Mouse (Mus musculus) liver, postnatal 0 days (tissue): ENCODE results near the gene Wdr59. TPM values are rescaled to one million over a fixed set of nuclear protein-coding genes. Genes with fewer than 3 reads are reported as not detected.

ENCODE experiments used
- ATAC-seq: fragments of 200-750 bp; cut with Nextera tagmentation; 2 replicates; pipeline ENCODE4 v1.8.0; 2017; ENCODE audit warnings: mild to moderate bottlenecking, moderate library complexity
- DNase-seq: peaks from one replicate; pipeline ENCODE4 v3.0.0-alpha.2; 2016
- H3K27ac ChIP-seq: fragments of 300-500 bp; sonication (generic); 2 replicates; pipeline ENCODE4 v1.5.1; 2014; ENCODE audit warnings: antibody characterized with exemption, moderate library complexity, mild to moderate bottlenecking, low read depth
- H3K27me3 ChIP-seq: fragments of 300-500 bp; sonication (generic); 2 replicates; pipeline ENCODE4 v1.6.1; 2014; ENCODE audit warnings: low read length, control low read depth, mixed read lengths; ENCODE audit not compliant: insufficient read depth
- H3K36me3 ChIP-seq: fragments of 300-500 bp; sonication (generic); replicated peaks from 2 replicates; pipeline ENCODE4 v1.6.1; 2014; ENCODE audit warnings: mild to moderate bottlenecking, control low read depth, low read length, moderate library complexity, mixed read lengths; ENCODE audit not compliant: insufficient read depth
- H3K4me1 ChIP-seq: fragments of 300-500 bp; sonication (generic); 2 replicates; pipeline ENCODE4 v1.6.1; 2014; ENCODE audit warnings: antibody characterized with exemption, mild to moderate bottlenecking, control low read depth; ENCODE audit not compliant: insufficient read depth
- H3K4me2 ChIP-seq: fragments of 300-500 bp; sonication (generic); 2 replicates; pipeline ENCODE4 v1.6.1; 2014; ENCODE audit warnings: low read depth, mild to moderate bottlenecking, low read length, moderate library complexity, mixed read lengths
- H3K4me3 ChIP-seq: fragments of 300-500 bp; sonication (generic); 2 replicates; pipeline ENCODE4 v1.5.1; 2014; ENCODE audit warnings: low read depth, low read length
- H3K9ac ChIP-seq: fragments of 300-500 bp; sonication (generic); replicated peaks from 2 replicates; pipeline ENCODE4 v1.6.1; 2014; ENCODE audit warnings: mild to moderate bottlenecking, moderate library complexity
- H3K9me3 ChIP-seq: fragments of 300-500 bp; sonication (generic); 2 replicates; pipeline ENCODE4 v1.6.1; 2016; ENCODE audit warnings: mild to moderate bottlenecking, control low read depth, low read length, mixed read lengths
- CTCF ChIP-seq: sonication (generic); IDR thresholded peaks from 2 replicates; pipeline ENCODE4 v1.5.1; 2016; ENCODE audit warnings: antibody characterized with exemption, low read depth
- EP300 ChIP-seq: IDR thresholded peaks from 2 replicates; pipeline ENCODE4 v1.6.1; 2016; ENCODE audit warnings: antibody characterized with exemption, low read depth, mild to moderate bottlenecking
- WGBS: fragments of 180-500 bp; shearing (Covaris S2); extraction: QIAGEN DNeasy Blood & Tissue Kit; methylation state at CpG from one replicate; pipeline ENCODE4 v1.1.7; 2014; ENCODE audit not compliant: insufficient replicate concordance; 5-methylcytosine and 5-hydroxymethylcytosine counted together
- polyA plus RNA-seq: library from polyadenylated mRNA; unstranded; fragments of >200 nt; fragmentation: Nextera tagmentation; extraction: Ambion mirVana; gene quantifications from 2 replicates; pipeline ENCODE4 v1.2.1, GENCODE M21; 2015

Wdr59 gene
- polyA plus RNA-seq, 1 experiment from 2014 or later: 0.92 TPM

GRCm38 (mm10) chr8:111543712-111544380 is 22.0 kb upstream of the Wdr59 start:
- Histone ChIP-seq H3K4me1 (peaks cover 26% of the 10 kb centered on the region), H3K27ac (no peak overlapping the region), H3K36me3 (0 out of 2 replicates have a peak, but pooled peaks cover 2% of the 10 kb centered on the region), H3K4me2 (no peak overlapping the region), H3K9me3 (no peaks in the 10 kb centered on the region), H3K4me3 (no peak overlapping the region), H3K9ac (no peak overlapping the region), H3K27me3 (no peaks in the 10 kb centered on the region)
- ATAC-seq (0 out of 2 replicates have a peak, but pooled peaks have one; percentile 19), DNase-seq (no peak)
- TF ChIP-seq CTCF (no peak), EP300 (no peak)
- 66% methylated on average over 9 of the region's 9 CpGs for WGBS

- H3K36me3 ChIP-seq: no peaks in the 10 kb centered on the region
Observed at GRCm38 (mm10) chr8:111539422-111540076, 17.7 kb upstream of the Wdr59 start.

GRCm38 (mm10) chr8:111538194-111538593 is 16.3 kb upstream of the Wdr59 start:
- TF ChIP-seq EP300 (no peak), CTCF (no peak)
- Histone ChIP-seq H3K9me3 (no peaks in the 10 kb centered on the region), H3K36me3 (no peaks in the 10 kb centered on the region), H3K4me1 (peaks cover 23% of the 10 kb centered on the region; the same call in 1 of the 2 replicates), H3K27me3 (no peaks in the 10 kb centered on the region), H3K4me2 (peak overlapping the region; percentile 96), H3K9ac (peak overlapping the region; percentile 85; the same call in 1 of the 2 replicates), H3K27ac (peak overlapping the region; percentile 81), H3K4me3 (peak overlapping the region; percentile 76)
- DNase-seq (no peak), ATAC-seq (no peak)
- 22% methylated on average over 2 of the region's 2 CpGs for WGBS

More at GRCm38 (mm10) chr8:111539422-111540076, 17.7 kb upstream of the Wdr59 start:
- TF ChIP-seq EP300: no peak
- peak overlapping the region; percentile 38 for H3K9ac ChIP-seq
- no peak for ATAC-seq
- peak; percentile 25 for DNase-seq
- H3K27ac ChIP-seq: peak overlapping the region; percentile 79
- H3K4me1 ChIP-seq: peaks cover 25% of the 10 kb centered on the region
- no peaks in the 10 kb centered on the region for H3K9me3 ChIP-seq
- H3K27me3 ChIP-seq: no peaks in the 10 kb centered on the region
- 31% methylated on average over 10 of the region's 10 CpGs for WGBS
- H3K4me3 ChIP-seq: 0 out of 2 replicates have a peak overlapping the region, but pooled peaks have one; percentile 5
- peak overlapping the region; percentile 96 for H3K4me2 ChIP-seq

- Histone ChIP-seq H3K9me3 (no peaks in the 10 kb centered on the region), H3K4me2 (peak overlapping the region; percentile 96), H3K4me3 (peak overlapping the region; percentile 76), H3K4me1 (peaks cover 23% of the 10 kb centered on the region; the same call in 1 of the 2 replicates), H3K36me3 (no peaks in the 10 kb centered on the region), H3K9ac (peak overlapping the region; percentile 85), H3K27me3 (no peaks in the 10 kb centered on the region), H3K27ac (peak overlapping the region; percentile 81)
- ATAC-seq (no peak), DNase-seq (no peak)
- WGBS: 13% methylated on average over 8 of the region's 8 CpGs
- no peak for TF ChIP-seq CTCF
- no peak for TF ChIP-seq EP300
Observed at GRCm38 (mm10) chr8:111537765-111538158, 15.9 kb upstream of the Wdr59 start.

GRCm38 (mm10) chr8:111536978-111537764 is 15.3 kb upstream of the Wdr59 start:
- Histone ChIP-seq H3K4me2 (peak overlapping the region; percentile 96), H3K9me3 (no peaks in the 10 kb centered on the region), H3K27ac (peak overlapping the region; percentile 81), H3K36me3 (no peaks in the 10 kb centered on the region), H3K27me3 (no peaks in the 10 kb centered on the region), H3K9ac (peak overlapping the region; percentile 85), H3K4me3 (peak overlapping the region; percentile 76), H3K4me1 (peaks cover 23% of the 10 kb centered on the region; the same call in 1 of the 2 replicates)
- TF ChIP-seq CTCF (no peak), EP300 (no peak)
- DNase-seq: peak; percentile 57
- WGBS: under 1% methylated on average over 62 of the region's 64 CpGs
- ATAC-seq: peak; percentile 14
